Mouse (Mus musculus): ENCODE data around the gene Syde2. TPM values are rescaled to one million over a fixed set of nuclear protein-coding genes. Genes with fewer than 3 reads are reported as not detected.
A peak's percentile ranks its signal among the peaks of the same experiment; 100 is the strongest.

Gene Syde2
- 22.4 and 23.0 TPM in 2 replicates for polyA plus RNA-seq (2011; ENCODE audit: insufficient read depth, insufficient read length, low read depth, missing spikeins)

- TF ChIP-seq POLR2A (IDR thresholded peaks at IDR 0.05; ENCODE audit: insufficient read depth, low read length), result peak; percentile 54
- no peak for TF ChIP-seq CTCF (IDR thresholded peaks at IDR 0.05; ENCODE audit: low read depth, low read length)
- no peak for TF ChIP-seq EP300 (IDR thresholded peaks at IDR 0.05; ENCODE audit: insufficient read depth, low read depth, low read length)
- peaks cover 10% of the 10 kb centered on the region for H3K4me1 ChIP-seq (ENCODE audit: control insufficient read depth, insufficient read depth, low read length)
- peak within 1 kb of the TSS; percentile 85 for H3K4me3 ChIP-seq (ENCODE audit: low read depth, low read length)
- no peaks in the 10 kb centered on the region for H3K9me3 ChIP-seq (replicated peaks; ENCODE audit: control insufficient read depth, insufficient read depth, low read length, poor library complexity, severe bottlenecking)
- no peaks in the 10 kb centered on the region for H3K27me3 ChIP-seq (ENCODE audit: control insufficient read depth, insufficient read depth, low read length, poor library complexity, severe bottlenecking)
- peaks cover 3% of the 10 kb centered on the region; the same call in 1 of the 2 replicates for H3K36me3 ChIP-seq (ENCODE audit: control insufficient read depth, insufficient read depth, low read length, poor library complexity, severe bottlenecking)
- H3K9ac ChIP-seq (ENCODE audit: low read depth, poor library complexity, severe bottlenecking), result peak within 1 kb of the TSS; percentile 96
- H3K27ac ChIP-seq (ENCODE audit: insufficient read depth, low read length), result peak within 1 kb of the TSS; percentile 53
Measured at GRCm38 (mm10) chr3:145987268-145987969, at the start of gene Syde2. TSS of gene Syde2 (plus strand) at chr3:145987870.

GRCm38 (mm10) chr3:145938405-145939349 lies 49.0 kb upstream of the Syde2 start:
- TF ChIP-seq CTCF (IDR thresholded peaks at IDR 0.05; ENCODE audit: low read depth, low read length) (no peak), EP300 (IDR thresholded peaks at IDR 0.05; ENCODE audit: insufficient read depth, low read depth, low read length) (no peak), POLR2A (IDR thresholded peaks at IDR 0.05; ENCODE audit: insufficient read depth, low read length) (no peak)
- no peak overlapping the region for H3K27ac ChIP-seq (ENCODE audit: insufficient read depth, low read length)
- no peaks in the 10 kb centered on the region for H3K27me3 ChIP-seq (ENCODE audit: control insufficient read depth, insufficient read depth, low read length, poor library complexity, severe bottlenecking)

GRCm38 (mm10) chr3:145939402-145939801 lies 48.3 kb upstream of the Syde2 start:
- peaks cover 28% of the 10 kb centered on the region for H3K36me3 ChIP-seq (ENCODE audit: control insufficient read depth, insufficient read depth, low read length, poor library complexity, severe bottlenecking)
- peaks cover 1% of the 10 kb centered on the region for H3K4me1 ChIP-seq (ENCODE audit: control insufficient read depth, insufficient read depth, low read length)
- H3K4me3 ChIP-seq (ENCODE audit: low read depth, low read length), result peak overlapping the region; percentile 49
- TF ChIP-seq EP300 (IDR thresholded peaks at IDR 0.05; ENCODE audit: insufficient read depth, low read depth, low read length) (no peak), CTCF (IDR thresholded peaks at IDR 0.05; ENCODE audit: low read depth, low read length) (no peak), POLR2A (IDR thresholded peaks at IDR 0.05; ENCODE audit: insufficient read depth, low read length) (no peak)
- no peak overlapping the region for H3K27ac ChIP-seq (ENCODE audit: insufficient read depth, low read length)
- H3K27me3 ChIP-seq (ENCODE audit: control insufficient read depth, insufficient read depth, low read length, poor library complexity, severe bottlenecking), result no peaks in the 10 kb centered on the region
- H3K9ac ChIP-seq (ENCODE audit: low read depth, poor library complexity, severe bottlenecking), result 0 out of 2 replicates have a peak overlapping the region, but pooled peaks have one; percentile 47
- H3K9me3 ChIP-seq (replicated peaks; ENCODE audit: control insufficient read depth, insufficient read depth, low read length, poor library complexity, severe bottlenecking), result no peaks in the 10 kb centered on the region

More at GRCm38 (mm10) chr3:145938405-145939349, 49.0 kb upstream of the Syde2 start:
- H3K36me3 ChIP-seq (ENCODE audit: control insufficient read depth, insufficient read depth, low read length, poor library complexity, severe bottlenecking), result peaks cover 24% of the 10 kb centered on the region
- H3K4me1 ChIP-seq (ENCODE audit: control insufficient read depth, insufficient read depth, low read length), result peaks cover 1% of the 10 kb centered on the region
- peak overlapping the region; percentile 98 for H3K9ac ChIP-seq (ENCODE audit: low read depth, poor library complexity, severe bottlenecking)
- no peaks in the 10 kb centered on the region for H3K9me3 ChIP-seq (replicated peaks; ENCODE audit: control insufficient read depth, insufficient read depth, low read length, poor library complexity, severe bottlenecking)
- H3K4me3 ChIP-seq (ENCODE audit: low read depth, low read length), result peak overlapping the region; percentile 97

- H3K4me3 ChIP-seq (ENCODE audit: low read depth, low read length), result no peak overlapping the region
- peaks cover 33% of the 10 kb centered on the region for H3K36me3 ChIP-seq (ENCODE audit: control insufficient read depth, insufficient read depth, low read length, poor library complexity, severe bottlenecking)
- H3K4me1 ChIP-seq (ENCODE audit: control insufficient read depth, insufficient read depth, low read length), result peaks cover 1% of the 10 kb centered on the region
- H3K9me3 ChIP-seq (replicated peaks; ENCODE audit: control insufficient read depth, insufficient read depth, low read length, poor library complexity, severe bottlenecking), result no peaks in the 10 kb centered on the region
- no peak overlapping the region for H3K9ac ChIP-seq (ENCODE audit: low read depth, poor library complexity, severe bottlenecking)
- no peaks in the 10 kb centered on the region for H3K27me3 ChIP-seq (ENCODE audit: control insufficient read depth, insufficient read depth, low read length, poor library complexity, severe bottlenecking)
- TF ChIP-seq POLR2A (IDR thresholded peaks at IDR 0.05; ENCODE audit: insufficient read depth, low read length), result no peak
- TF ChIP-seq CTCF (IDR thresholded peaks at IDR 0.05; ENCODE audit: low read depth, low read length), result no peak
- no peak for TF ChIP-seq EP300 (IDR thresholded peaks at IDR 0.05; ENCODE audit: insufficient read depth, low read depth, low read length)
- no peak overlapping the region for H3K27ac ChIP-seq (ENCODE audit: insufficient read depth, low read length)
Measured at GRCm38 (mm10) chr3:145939971-145940370, 47.7 kb upstream of the Syde2 start.

- TF ChIP-seq CTCF (IDR thresholded peaks at IDR 0.05; ENCODE audit: low read depth, low read length) (peak; percentile 53), POLR2A (IDR thresholded peaks at IDR 0.05; ENCODE audit: insufficient read depth, low read length) (no peak), EP300 (IDR thresholded peaks at IDR 0.05; ENCODE audit: insufficient read depth, low read depth, low read length) (no peak)
- Histone ChIP-seq H3K9me3 (replicated peaks; ENCODE audit: control insufficient read depth, insufficient read depth, low read length, poor library complexity, severe bottlenecking) (no peaks in the 10 kb centered on the region), H3K27ac (ENCODE audit: insufficient read depth, low read length) (no peak overlapping the region), H3K9ac (ENCODE audit: low read depth, poor library complexity, severe bottlenecking) (no peak overlapping the region), H3K4me3 (ENCODE audit: low read depth, low read length) (no peak overlapping the region), H3K36me3 (ENCODE audit: control insufficient read depth, insufficient read depth, low read length, poor library complexity, severe bottlenecking) (peaks cover 34% of the 10 kb centered on the region), H3K27me3 (ENCODE audit: control insufficient read depth, insufficient read depth, low read length, poor library complexity, severe bottlenecking) (no peaks in the 10 kb centered on the region), H3K4me1 (ENCODE audit: control insufficient read depth, insufficient read depth, low read length) (peaks cover 1% of the 10 kb centered on the region)
Measured at GRCm38 (mm10) chr3:145941971-145942370, 45.7 kb upstream of the Syde2 start.

Data from ES-Bruce4 (cell line).